Mouse (Mus musculus): ENCODE results near the gene C1ql1. TPM values are rescaled to one million over a fixed set of nuclear protein-coding genes. Genes with fewer than 3 reads are reported as not detected.

C1ql1 gene
- polyA plus RNA-seq, 1 experiment from 2014 or later = 2.8 TPM

DNA sequence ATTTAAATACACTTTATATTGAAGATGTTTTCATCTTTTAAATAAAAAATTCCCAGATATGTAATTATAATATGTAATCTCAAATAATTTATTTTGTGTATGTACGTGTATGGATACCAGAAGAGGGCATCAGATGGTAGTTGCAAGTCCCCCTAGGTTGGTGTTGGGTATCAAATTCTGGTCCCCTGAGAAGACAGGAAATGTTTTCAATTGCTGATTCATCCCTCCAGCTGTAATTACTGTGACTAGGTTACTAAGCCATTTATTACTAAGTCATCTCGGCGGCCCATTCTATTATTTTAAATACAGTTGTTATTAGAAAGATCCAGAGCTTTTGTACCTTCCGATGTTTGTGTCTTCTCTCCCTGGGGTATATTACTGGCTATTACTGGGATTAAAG, 28.4 kb downstream of the C1ql1 start:
- Histone ChIP-seq H3K36me3 (replicated peaks) (peaks cover 91% of the 10 kb centered on the region), H3K9me3 (no peaks in the 10 kb centered on the region), H3K27ac (no peak overlapping the region), H3K4me3 (no peak overlapping the region), H3K4me1 (peaks cover 18% of the 10 kb centered on the region), H3K27me3 (ENCODE audit: poor library complexity, severe bottlenecking) (no peaks in the 10 kb centered on the region)
- no peak for DNase-seq (ENCODE audit: extremely low spot score, low spot score)
- 88% methylated on average over 4 of the region's 4 CpGs for WGBS

DNA sequence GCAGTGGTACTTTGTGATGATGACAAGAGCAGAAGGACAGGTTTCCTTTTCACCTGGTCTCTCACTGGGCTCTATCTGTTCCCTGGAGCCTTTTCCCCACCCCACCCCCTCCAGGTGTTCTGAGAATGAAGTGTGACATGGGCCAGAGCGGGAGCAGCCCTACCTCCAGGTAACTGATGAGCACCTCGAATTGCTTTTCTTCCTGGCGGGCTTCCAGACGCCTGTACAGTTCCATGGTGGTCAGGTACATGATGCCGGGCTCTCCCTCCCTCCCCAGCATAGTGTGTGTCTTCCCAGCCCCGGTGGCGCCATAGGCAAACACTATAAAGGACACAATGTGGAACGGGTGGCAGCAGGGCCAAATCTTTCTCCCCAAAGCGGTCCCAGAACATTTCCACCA, 31.1 kb downstream of the C1ql1 start:
- H3K27ac ChIP-seq = no peak overlapping the region
- DNase-seq (ENCODE audit: extremely low spot score, low spot score) = no peak
- no peaks in the 10 kb centered on the region for H3K9me3 ChIP-seq
- H3K36me3 ChIP-seq (replicated peaks) = peaks cover 90% of the 10 kb centered on the region
- H3K4me1 ChIP-seq = no peaks in the 10 kb centered on the region
- WGBS = 92% methylated on average over 9 of the region's 9 CpGs
- H3K27me3 ChIP-seq (ENCODE audit: poor library complexity, severe bottlenecking) = no peaks in the 10 kb centered on the region
- H3K4me3 ChIP-seq = no peak overlapping the region

DNA sequence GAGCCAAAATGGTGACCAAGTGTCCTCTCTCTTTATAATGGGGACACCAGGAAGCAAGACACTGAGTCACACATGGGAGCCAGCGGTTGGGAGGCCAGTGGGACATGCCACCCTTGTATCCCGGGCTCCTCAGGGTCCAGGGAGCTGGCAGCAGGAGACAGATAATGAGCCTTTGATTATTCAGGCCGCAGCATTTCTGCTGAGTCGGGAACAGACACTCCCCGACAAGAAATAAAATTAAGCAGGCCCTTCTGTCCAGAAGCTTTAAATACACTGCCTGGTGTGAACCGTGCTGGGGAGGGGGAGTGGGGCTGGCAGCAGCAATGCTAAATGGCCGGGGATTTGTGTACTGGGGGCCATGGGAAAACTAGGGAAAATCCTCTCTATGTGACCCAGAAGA, 35.1 kb downstream of the C1ql1 start:
- Histone ChIP-seq H3K27me3 (ENCODE audit: poor library complexity, severe bottlenecking) (no peaks in the 10 kb centered on the region), H3K9me3 (no peaks in the 10 kb centered on the region), H3K27ac (no peak overlapping the region), H3K4me3 (no peak overlapping the region), H3K36me3 (replicated peaks) (peaks cover 99% of the 10 kb centered on the region), H3K4me1 (no peaks in the 10 kb centered on the region)
- 88% methylated on average over 7 of the region's 7 CpGs for WGBS
- no peak for DNase-seq (ENCODE audit: extremely low spot score, low spot score)

DNA sequence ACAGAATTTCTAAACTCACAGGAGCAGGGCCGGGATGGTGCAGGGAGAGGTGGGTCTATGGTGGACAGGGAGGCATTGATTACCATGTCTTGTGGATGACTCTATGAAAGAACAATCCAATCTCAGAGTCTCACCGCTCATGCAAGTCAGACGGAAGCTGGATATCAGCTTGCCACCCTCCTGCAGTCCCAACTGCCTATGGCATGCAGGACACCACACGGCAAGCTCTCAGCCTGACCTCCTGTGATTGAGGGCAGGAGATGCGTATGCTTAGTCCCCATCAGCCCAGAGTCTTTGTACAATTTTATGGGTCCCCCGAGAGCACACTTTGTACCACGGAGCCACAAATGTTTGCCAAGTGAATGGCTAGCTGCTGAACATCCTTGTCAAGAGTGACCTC, 42.8 kb downstream of the C1ql1 start:
- WGBS = 88% methylated on average over 7 of the region's 7 CpGs
- H3K4me1 ChIP-seq = peaks cover 26% of the 10 kb centered on the region
- H3K9me3 ChIP-seq = no peaks in the 10 kb centered on the region
- peaks cover 2% of the 10 kb centered on the region; the same call in 1 of the 2 replicates for H3K27me3 ChIP-seq (ENCODE audit: poor library complexity, severe bottlenecking)
- H3K36me3 ChIP-seq (replicated peaks) = peaks cover 47% of the 10 kb centered on the region
- DNase-seq (ENCODE audit: extremely low spot score, low spot score) = no peak
- no peak overlapping the region for H3K27ac ChIP-seq
- no peak overlapping the region for H3K4me3 ChIP-seq

DNA sequence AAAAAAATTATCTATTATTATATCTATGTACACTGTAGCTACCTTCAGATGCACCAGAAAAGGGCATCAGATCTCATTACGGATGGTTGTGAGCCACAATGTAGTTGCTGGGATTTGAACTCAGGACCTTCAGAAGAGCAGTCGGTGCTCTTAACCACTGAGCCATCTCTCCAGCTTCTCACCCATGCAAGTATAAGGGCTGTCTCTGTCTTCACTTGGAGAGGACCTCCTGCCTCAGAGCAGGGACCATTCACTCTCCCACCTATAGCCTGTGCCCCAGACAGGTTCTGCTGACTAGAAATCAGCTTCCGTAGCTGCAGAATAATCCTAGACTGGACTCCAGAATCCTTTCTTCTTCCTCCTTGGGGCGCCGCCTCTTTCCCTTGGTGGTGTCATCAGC, 44.4 kb downstream of the C1ql1 start:
- Histone ChIP-seq H3K27ac (no peak overlapping the region), H3K9me3 (no peaks in the 10 kb centered on the region), H3K36me3 (replicated peaks) (peaks cover 31% of the 10 kb centered on the region), H3K27me3 (ENCODE audit: poor library complexity, severe bottlenecking) (peaks cover 17% of the 10 kb centered on the region), H3K4me1 (peaks cover 39% of the 10 kb centered on the region), H3K4me3 (no peak overlapping the region)
- DNase-seq (ENCODE audit: extremely low spot score, low spot score) = no peak
- 81% methylated on average over 5 of the region's 5 CpGs for WGBS

DNA sequence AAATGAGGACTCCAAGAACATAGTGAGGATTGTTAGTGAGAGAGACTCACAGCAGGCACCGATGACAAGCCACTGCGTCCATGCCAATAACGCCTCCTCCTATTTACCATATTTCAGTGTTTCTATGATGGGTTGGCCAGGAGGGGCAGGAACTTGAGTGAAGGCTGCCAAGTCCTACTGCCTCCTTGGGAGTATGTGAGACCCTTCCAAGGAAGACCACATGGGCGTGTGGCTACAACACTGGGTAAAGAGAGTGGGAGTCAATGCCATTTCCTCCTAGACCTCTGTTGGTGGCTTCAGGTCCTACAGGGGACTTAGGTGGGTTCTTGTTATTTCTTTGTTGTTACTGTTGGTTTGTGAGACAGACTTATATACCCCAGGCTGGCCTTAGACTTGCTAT, 45.3 kb downstream of the C1ql1 start:
- H3K4me1 ChIP-seq = peaks cover 48% of the 10 kb centered on the region
- H3K27me3 ChIP-seq (ENCODE audit: poor library complexity, severe bottlenecking) = peaks cover 26% of the 10 kb centered on the region
- DNase-seq (ENCODE audit: extremely low spot score, low spot score) = no peak
- H3K27ac ChIP-seq = no peak overlapping the region
- peaks cover 22% of the 10 kb centered on the region for H3K36me3 ChIP-seq (replicated peaks)
- no peaks in the 10 kb centered on the region for H3K9me3 ChIP-seq
- H3K4me3 ChIP-seq = no peak overlapping the region
- WGBS = 74% methylated on average over 4 of the region's 4 CpGs

DNA sequence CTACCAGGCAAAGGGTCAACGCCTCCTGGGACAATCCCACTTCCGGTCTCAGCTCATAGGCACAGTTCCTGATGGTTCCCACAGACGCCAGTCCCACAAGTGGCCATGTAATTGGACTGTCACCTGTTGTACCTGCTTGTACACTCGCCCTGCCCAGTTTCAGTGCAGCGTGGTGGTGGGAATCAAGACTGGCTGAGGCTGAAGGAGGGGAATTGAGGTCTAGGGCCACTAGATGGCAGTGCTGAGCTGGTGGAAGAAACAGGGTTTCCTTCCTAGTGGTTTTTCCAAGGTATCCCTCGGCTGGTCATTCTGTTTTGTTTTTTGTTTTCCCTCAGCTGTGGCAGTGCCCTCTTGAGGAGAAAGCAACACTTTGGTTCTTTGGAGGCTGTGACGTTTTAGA, 45.7 kb downstream of the C1ql1 start, which contains the start of gene Gfap:
Gene Gfap (minus strand): TSS at position 150 of the 400 bp plus-strand sequence.
- Histone ChIP-seq H3K4me1 (peaks cover 48% of the 10 kb centered on the region), H3K27ac (no peak within 1 kb of the TSS), H3K9me3 (no peaks in the 10 kb centered on the region), H3K27me3 (ENCODE audit: poor library complexity, severe bottlenecking) (peaks cover 30% of the 10 kb centered on the region), H3K4me3 (no peak within 1 kb of the TSS), H3K36me3 (replicated peaks) (peaks cover 18% of the 10 kb centered on the region)
- 13% methylated on average over 7 of the region's 7 CpGs for WGBS
- DNase-seq (ENCODE audit: extremely low spot score, low spot score) = peak; percentile 85

DNA sequence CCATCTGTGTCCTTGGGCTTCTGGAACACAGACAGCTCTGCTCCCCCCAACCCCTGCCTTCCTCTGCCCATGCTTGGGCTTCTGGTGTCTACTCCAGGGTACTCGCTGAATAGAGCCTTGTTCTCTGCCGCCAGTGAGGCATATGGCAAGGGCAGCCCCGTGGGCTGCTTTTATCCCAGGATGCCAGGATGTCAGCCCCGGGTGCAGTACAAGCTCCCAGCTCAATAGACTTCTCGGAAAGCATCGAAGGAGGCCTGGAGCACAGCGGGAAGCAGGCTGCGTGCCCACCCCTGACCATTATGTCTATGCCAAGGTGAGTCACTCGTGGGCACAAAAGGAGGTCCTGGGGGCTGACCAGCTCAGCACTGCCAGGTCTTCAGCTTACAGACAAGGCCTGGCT, 48.1 kb downstream of the C1ql1 start:
- Histone ChIP-seq H3K27ac (0 out of 2 replicates have a peak overlapping the region, but pooled peaks have one; percentile 37), H3K4me3 (no peak overlapping the region), H3K9me3 (no peaks in the 10 kb centered on the region), H3K36me3 (replicated peaks) (no peaks in the 10 kb centered on the region), H3K27me3 (ENCODE audit: poor library complexity, severe bottlenecking) (peaks cover 54% of the 10 kb centered on the region), H3K4me1 (peaks cover 41% of the 10 kb centered on the region)
- no peak for DNase-seq (ENCODE audit: extremely low spot score, low spot score)
- WGBS = 75% methylated on average over 9 of the region's 9 CpGs

DNA sequence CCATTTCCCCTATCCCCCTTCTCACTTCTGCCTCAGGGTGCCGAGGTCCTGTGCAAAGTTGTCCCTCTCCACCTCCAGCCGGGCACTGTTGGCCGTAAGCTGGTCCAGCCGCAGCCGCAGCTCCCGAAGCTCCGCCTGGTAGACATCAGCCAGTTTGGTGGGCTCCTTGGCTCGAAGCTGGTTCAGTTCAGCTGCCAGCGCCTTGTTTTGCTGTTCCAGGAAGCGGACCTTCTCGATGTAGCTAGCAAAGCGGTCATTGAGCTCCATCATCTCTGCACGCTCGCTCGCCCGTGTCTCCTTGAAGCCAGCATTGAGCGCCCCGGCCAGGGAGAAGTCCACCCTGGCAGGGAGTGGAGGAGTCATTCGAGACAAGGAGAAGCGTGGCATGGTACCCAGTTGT, 49.8 kb downstream of the C1ql1 start:
- Histone ChIP-seq H3K27me3 (ENCODE audit: poor library complexity, severe bottlenecking) (peaks cover 72% of the 10 kb centered on the region), H3K27ac (peak overlapping the region; percentile 17; the same call in 1 of the 2 replicates), H3K4me3 (no peak overlapping the region), H3K9me3 (no peaks in the 10 kb centered on the region), H3K36me3 (replicated peaks) (no peaks in the 10 kb centered on the region), H3K4me1 (peaks cover 43% of the 10 kb centered on the region)
- no peak for DNase-seq (ENCODE audit: extremely low spot score, low spot score)
- WGBS = 78% methylated on average over 20 of the region's 20 CpGs

DNA sequence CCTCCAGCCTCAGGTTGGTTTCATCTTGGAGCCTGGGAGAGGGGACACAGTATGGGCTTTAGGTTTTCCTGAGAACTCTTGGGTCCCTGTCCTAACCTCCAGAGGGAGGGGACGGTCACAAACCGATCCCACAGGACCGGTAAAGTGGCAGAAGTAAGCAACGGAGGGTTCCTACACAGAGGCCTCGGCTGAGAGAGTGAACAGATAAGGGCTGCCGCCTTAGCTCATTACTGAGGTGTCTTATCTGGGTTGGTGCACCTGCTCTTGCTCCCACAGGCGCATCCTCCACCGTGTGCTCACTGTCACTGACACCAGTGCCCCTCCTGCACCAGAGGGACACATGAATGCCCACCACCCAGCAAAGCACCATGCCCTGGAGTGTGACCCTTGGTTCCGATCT, 50.7 kb downstream of the C1ql1 start:
- H3K4me1 ChIP-seq = peaks cover 37% of the 10 kb centered on the region
- no peak for DNase-seq (ENCODE audit: extremely low spot score, low spot score)
- 85% methylated on average over 9 of the region's 9 CpGs for WGBS
- H3K4me3 ChIP-seq = no peak overlapping the region
- peaks cover 76% of the 10 kb centered on the region for H3K27me3 ChIP-seq (ENCODE audit: poor library complexity, severe bottlenecking)
- 0 out of 2 replicates have a peak overlapping the region, but pooled peaks have one; percentile 15 for H3K27ac ChIP-seq
- no peaks in the 10 kb centered on the region for H3K9me3 ChIP-seq
- H3K36me3 ChIP-seq (replicated peaks) = no peaks in the 10 kb centered on the region

DNA sequence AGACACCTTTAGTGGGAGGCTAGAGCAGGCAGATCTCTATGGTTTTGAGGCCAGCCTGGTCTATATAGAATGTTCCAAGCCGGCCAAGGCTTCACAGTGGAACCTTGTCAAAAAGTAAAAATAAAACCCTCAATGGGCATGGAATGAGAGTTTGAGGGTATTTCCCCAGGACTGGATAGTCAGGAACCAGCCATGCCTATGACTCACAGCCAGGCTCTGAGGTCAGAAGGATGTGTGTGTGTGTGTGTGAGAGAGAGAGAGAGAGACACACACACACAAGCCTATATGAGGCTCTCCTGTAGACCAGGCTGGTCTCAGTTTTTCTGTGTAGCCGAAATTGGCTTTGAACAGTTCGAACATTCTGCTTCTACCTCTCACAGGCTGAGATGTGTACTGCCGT, 51.8 kb downstream of the C1ql1 start:
- Histone ChIP-seq H3K36me3 (replicated peaks) (no peaks in the 10 kb centered on the region), H3K4me3 (no peak overlapping the region), H3K27me3 (ENCODE audit: poor library complexity, severe bottlenecking) (peaks cover 76% of the 10 kb centered on the region), H3K9me3 (no peaks in the 10 kb centered on the region), H3K4me1 (peaks cover 33% of the 10 kb centered on the region), H3K27ac (no peak overlapping the region)
- WGBS = 92% methylated on average over 4 of the region's 4 CpGs
- no peak for DNase-seq (ENCODE audit: extremely low spot score, low spot score)

DNA sequence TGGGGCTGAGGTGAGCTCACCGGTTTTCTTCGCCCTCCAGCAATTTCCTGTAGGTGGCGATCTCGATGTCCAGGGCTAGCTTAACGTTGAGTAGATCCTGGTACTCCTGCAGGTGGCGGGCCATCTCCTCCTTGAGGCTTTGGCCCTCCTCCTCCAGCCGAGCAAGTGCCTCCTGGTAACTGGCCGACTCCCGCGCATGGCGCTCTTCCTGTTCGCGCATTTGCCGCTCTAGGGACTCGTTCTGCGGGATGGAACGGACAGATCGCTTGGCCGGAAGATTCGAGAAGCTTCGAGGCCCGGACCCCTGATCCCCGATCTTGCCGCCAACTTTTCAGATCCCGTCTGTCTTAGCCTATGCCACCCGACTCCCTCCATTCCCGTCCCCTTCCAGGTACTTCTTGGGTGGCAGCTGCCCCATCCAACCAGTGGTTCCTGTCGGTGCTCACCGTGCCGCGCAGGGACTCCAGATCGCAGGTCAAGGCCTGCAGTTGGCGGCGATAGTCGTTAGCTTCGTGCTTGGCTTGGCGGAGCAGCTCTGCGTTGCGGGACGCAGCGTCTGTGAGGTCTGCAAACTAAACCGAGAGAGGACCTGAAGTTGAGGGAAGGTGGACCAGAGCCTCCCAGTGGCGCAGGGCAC, 53.4 kb downstream of the C1ql1 start:
- DNase-seq (ENCODE audit: extremely low spot score, low spot score) = peak; percentile 78
- H3K9me3 ChIP-seq = no peaks in the 10 kb centered on the region
- H3K4me1 ChIP-seq = peaks cover 35% of the 10 kb centered on the region
- peak overlapping the region; percentile 79 for H3K27ac ChIP-seq
- peak overlapping the region; percentile 49 for H3K4me3 ChIP-seq
- H3K27me3 ChIP-seq (ENCODE audit: poor library complexity, severe bottlenecking) = peaks cover 69% of the 10 kb centered on the region
- H3K36me3 ChIP-seq (replicated peaks) = no peaks in the 10 kb centered on the region
- 2% methylated on average over 43 of the region's 43 CpGs for whole genome bisulfite sequencing

DNA sequence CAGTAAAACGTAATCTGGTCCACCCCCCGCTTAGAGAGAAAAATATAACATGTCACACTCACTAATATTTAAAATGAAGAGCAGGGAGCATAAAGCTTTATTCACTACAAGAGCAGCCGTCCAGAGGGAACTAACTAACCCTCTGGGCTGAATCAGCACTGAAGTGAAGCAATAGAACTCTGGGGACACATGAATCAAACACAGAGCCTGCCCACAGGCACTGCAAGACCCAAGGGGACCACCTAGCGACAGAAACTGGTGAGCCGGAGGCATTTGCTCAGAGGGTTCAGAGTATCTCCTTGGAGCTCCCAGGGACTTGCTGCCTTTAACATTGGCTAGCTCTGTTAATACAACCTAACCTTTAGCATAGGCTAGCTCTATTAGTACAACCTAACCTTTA, 56.4 kb downstream of the C1ql1 start:
- no peak for DNase-seq (ENCODE audit: extremely low spot score, low spot score)
- no peaks in the 10 kb centered on the region for H3K9me3 ChIP-seq
- H3K27me3 ChIP-seq (ENCODE audit: poor library complexity, severe bottlenecking) = peaks cover 53% of the 10 kb centered on the region
- 73% methylated on average over 5 of the region's 5 CpGs for WGBS
- peaks cover 20% of the 10 kb centered on the region for H3K4me1 ChIP-seq
- H3K4me3 ChIP-seq = no peak overlapping the region
- no peaks in the 10 kb centered on the region for H3K36me3 ChIP-seq (replicated peaks)
- no peak overlapping the region for H3K27ac ChIP-seq

Data from forebrain, embryonic 10.5 days (tissue).